Mouse (Mus musculus) skeletal muscle tissue, postnatal 0 days (tissue): ENCODE results near the gene Ffar4. TPM values are rescaled to one million over a fixed set of nuclear protein-coding genes. Genes with fewer than 3 reads are reported as not detected.

Experiments used
- polyA plus RNA-seq: library from polyadenylated mRNA; unstranded; fragments of >200 nt; fragmentation: Nextera tagmentation; extraction: Ambion mirVana; gene quantifications from 2 replicates; pipeline ENCODE4 v1.2.1, GENCODE M21; 2015

Gene Ffar4
- polyA plus RNA-seq = 1.0 and 3.2 TPM in 2 replicates

DNA sequence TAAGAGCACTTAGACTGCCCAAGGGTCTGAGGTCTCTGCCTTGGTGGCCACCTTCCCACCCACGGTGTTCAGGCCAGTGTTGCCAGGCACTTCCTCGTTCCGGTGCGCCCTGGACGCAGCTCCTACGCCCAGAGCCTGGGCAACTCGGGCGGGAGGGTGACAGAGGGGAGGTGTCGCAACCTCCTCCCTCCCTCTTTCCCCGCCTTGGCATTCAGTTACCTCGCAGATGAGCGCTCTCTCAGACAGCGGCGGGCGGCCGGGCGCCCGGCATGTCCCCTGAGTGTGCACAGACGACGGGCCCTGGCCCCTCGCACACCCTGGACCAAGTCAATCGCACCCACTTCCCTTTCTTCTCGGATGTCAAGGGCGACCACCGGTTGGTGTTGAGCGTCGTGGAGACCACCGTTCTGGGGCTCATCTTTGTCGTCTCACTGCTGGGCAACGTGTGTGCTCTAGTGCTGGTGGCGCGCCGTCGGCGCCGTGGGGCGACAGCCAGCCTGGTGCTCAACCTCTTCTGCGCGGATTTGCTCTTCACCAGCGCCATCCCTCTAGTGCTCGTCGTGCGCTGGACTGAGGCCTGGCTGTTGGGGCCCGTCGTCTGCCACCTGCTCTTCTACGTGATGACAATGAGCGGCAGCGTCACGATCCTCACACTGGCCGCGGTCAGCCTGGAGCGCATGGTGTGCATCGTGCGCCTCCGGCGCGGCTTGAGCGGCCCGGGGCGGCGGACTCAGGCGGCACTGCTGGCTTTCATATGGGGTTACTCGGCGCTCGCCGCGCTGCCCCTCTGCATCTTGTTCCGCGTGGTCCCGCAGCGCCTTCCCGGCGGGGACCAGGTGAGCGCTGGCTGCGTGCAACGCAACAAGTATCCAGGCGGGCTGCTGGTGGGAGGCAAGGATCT lies at the start of gene Ffar4:
Ffar4 (plus strand) TSS at position 214 of the 901 bp plus-strand sequence.

GRCm38 (mm10) chr19:38054720-38055192 lies 42.1 kb upstream of the Ffar4 start, which contains the start of gene Cep55:
Gene Cep55, plus strand, starts transcription at chr19:38055011.

GRCm38 (mm10) chr19:38125219-38125610 lies 28.3 kb downstream of the Ffar4 start, which contains the start of gene Rbp4:
Gene Rbp4, minus strand, starts transcription at chr19:38125281.

DNA sequence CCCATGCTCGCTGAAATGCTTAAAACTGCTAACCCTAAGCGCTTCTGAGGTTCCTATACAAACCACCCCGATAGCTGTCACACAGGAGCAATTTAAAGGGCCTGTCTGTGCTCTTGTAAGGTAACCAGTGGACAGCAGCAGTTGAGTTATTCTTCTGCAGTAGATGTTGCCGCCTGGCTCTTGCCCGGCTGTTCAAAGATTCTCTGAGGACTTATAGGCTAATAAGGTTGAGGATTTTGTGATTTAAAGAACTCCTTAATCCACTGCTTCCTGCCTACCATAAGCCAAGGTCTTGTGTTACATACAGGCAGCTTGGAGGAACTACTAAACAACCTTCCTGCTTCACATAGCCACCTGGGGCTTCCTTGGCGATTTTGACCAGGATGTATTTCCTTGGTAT lies 35.6 kb downstream of the Ffar4 start, which contains the start of gene Pde6c:
Pde6c (plus strand) TSS at position 301 of the 400 bp plus-strand sequence.

Other genes with a start within 250 kb of the Ffar4 start
- 5.6 and 6.6 TPM in 2 replicates for gene Myof, start 53.5 kb upstream of the Ffar4 start, polyA plus RNA-seq
- gene Cep55, start 42.1 kb upstream of the Ffar4 start, polyA plus RNA-seq = 5.5 and 6.7 TPM in 2 replicates
- gene Rbp4, start 28.2 kb downstream of the Ffar4 start, polyA plus RNA-seq = 34.9 and 66.9 TPM in 2 replicates
- not detected in 2 replicates for gene Pde6c, start 35.7 kb downstream of the Ffar4 start, polyA plus RNA-seq
- 18.4 and 21.3 TPM in 2 replicates for gene Fra10ac1, start 127.1 kb downstream of the Ffar4 start, polyA plus RNA-seq
- gene Lgi1, start 167.5 kb downstream of the Ffar4 start, polyA plus RNA-seq = 3.1 and 3.5 TPM in 2 replicates